In the genomic region with DNA sequence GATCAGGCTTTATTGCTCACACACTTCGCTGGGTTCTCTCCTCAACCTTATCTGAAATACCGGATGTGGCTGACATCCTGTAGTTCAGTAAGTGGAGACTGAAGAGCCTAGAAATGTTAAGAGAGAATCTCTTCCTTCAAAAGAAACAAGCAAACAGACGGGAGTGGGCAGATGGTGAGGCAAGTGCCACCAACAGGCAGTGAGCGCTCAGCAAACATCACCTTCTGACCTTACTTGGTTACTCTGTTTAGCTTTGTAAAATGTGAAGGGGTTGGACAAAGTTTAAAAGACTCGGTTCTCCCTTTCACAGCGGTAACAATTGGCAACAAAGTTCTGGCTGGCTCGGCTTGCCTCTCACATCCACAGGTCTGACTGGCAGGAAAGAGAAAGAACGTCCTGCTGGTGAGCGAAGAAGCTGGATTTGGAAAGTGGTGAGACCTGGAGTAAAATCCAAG, we compare ENCODE assay signal across 9 mouse cellular contexts. TPM values are rescaled to one million over a fixed set of nuclear protein-coding genes. Genes with fewer than 3 reads are reported as not detected.
DNase-seq lines count a peak whose midpoint lies in the region; ATAC-seq and TF ChIP-seq lines count a peak whose summit lies in the region.
"Had no signal": no experiment of that assay in that cellular context is flagged by ENCODE, and none has a peak within 500 bp of the region (broad histone marks: within the 10 kb centered on the region; RNA-seq: fewer than 3 reads in every experiment).

No protein-coding gene starts in this region.

- H3K9ac ChIP-seq in kidney, embryonic 15.5 days: no peak overlapping the region
- no peak overlapping the region for H3K9ac ChIP-seq in forebrain, embryonic 16.5 days (replicated peaks; ENCODE audit: low read depth, low read length)
- H3K9ac ChIP-seq in hindbrain, embryonic 11.5 days (ENCODE audit: low read depth, low read length): no peak overlapping the region
- H3K9ac ChIP-seq: limb, embryonic 12.5 days had no signal

- H3K9me3 ChIP-seq in kidney, embryonic 15.5 days (replicated peaks): no peaks in the 10 kb centered on the region
- H3K9me3 ChIP-seq in forebrain, embryonic 16.5 days (ENCODE audit: control insufficient read depth, low read length): no peaks in the 10 kb centered on the region
- no peaks in the 10 kb centered on the region for H3K9me3 ChIP-seq in hindbrain, embryonic 11.5 days (ENCODE audit: control insufficient read depth, low read length)
- H3K9me3 ChIP-seq: limb, embryonic 12.5 days had no signal

- H3K4me1 ChIP-seq in kidney, embryonic 15.5 days: peaks cover 3% of the 10 kb centered on the region; the same call in 1 of the 2 replicates
- H3K4me1 ChIP-seq in forebrain, embryonic 16.5 days (replicated peaks; ENCODE audit: control insufficient read depth, insufficient read depth, low read length): no peaks in the 10 kb centered on the region
- no peaks in the 10 kb centered on the region for H3K4me1 ChIP-seq in hindbrain, embryonic 11.5 days (replicated peaks; ENCODE audit: control insufficient read depth, insufficient read depth, low read length)

- no peak overlapping the region for H3K4me3 ChIP-seq in kidney, embryonic 15.5 days (replicated peaks)
- H3K4me3 ChIP-seq in forebrain, embryonic 16.5 days (replicated peaks; ENCODE audit: low read length): no peak overlapping the region
- H3K4me3 ChIP-seq in hindbrain, embryonic 11.5 days (ENCODE audit: low read depth, low read length): no peak overlapping the region
- H3K4me3 ChIP-seq: limb, embryonic 12.5 days had no signal

- no peaks in the 10 kb centered on the region for H3K36me3 ChIP-seq in kidney, embryonic 15.5 days
- no peaks in the 10 kb centered on the region for H3K36me3 ChIP-seq in forebrain, embryonic 16.5 days (ENCODE audit: control insufficient read depth, insufficient read depth)
- no peaks in the 10 kb centered on the region for H3K36me3 ChIP-seq in hindbrain, embryonic 11.5 days (ENCODE audit: control insufficient read depth, insufficient read depth, low read length)
- H3K36me3 ChIP-seq: limb, embryonic 12.5 days had no signal

- peak; percentile 25 for DNase-seq in brain, embryonic 14.5 days (ENCODE audit: low read depth)
- DNase-seq in adipocyte (ENCODE audit: low spot score): no peak
- no peak for DNase-seq in cerebellum, adult 18-20 months
- no peak for DNase-seq in hindbrain, embryonic 11.5 days (ENCODE audit: low spot score)

- 0 out of 2 replicates have a peak overlapping the region, but pooled peaks have one; percentile 18 for H3K27ac ChIP-seq in kidney, embryonic 15.5 days
- no peak overlapping the region for H3K27ac ChIP-seq in forebrain, embryonic 16.5 days (ENCODE audit: low read length)
- H3K27ac ChIP-seq in hindbrain, embryonic 11.5 days (ENCODE audit: low read depth, low read length): no peak overlapping the region
- H3K27ac ChIP-seq: limb, embryonic 12.5 days had no signal

- TF ChIP-seq POLR2A in brain, embryonic 14.5 days (IDR thresholded peaks at IDR 0.05; ENCODE audit: borderline replicate concordance, extremely low read depth, insufficient read depth, insufficient read length, poor library complexity, severe bottlenecking): no peak

- no peak overlapping the region for H3K4me2 ChIP-seq in kidney, embryonic 15.5 days
- H3K4me2 ChIP-seq in forebrain, embryonic 16.5 days (ENCODE audit: low read length): no peak overlapping the region
- no peak overlapping the region for H3K4me2 ChIP-seq in hindbrain, embryonic 11.5 days (replicated peaks; ENCODE audit: low read depth, low read length)
- H3K4me2 ChIP-seq: limb, embryonic 12.5 days had no signal

- WGBS in kidney, embryonic 15.5 days: 28% methylated on average over 9 of the region's 9 CpGs
- 42% methylated on average over 9 of the region's 9 CpGs for WGBS in forebrain, embryonic 16.5 days
- 30% methylated on average over 9 of the region's 9 CpGs for WGBS in hindbrain, embryonic 11.5 days

- no peaks in the 10 kb centered on the region for H3K27me3 ChIP-seq in kidney, embryonic 15.5 days
- H3K27me3 ChIP-seq in forebrain, embryonic 16.5 days (replicated peaks; ENCODE audit: control insufficient read depth, insufficient read depth, low read length): no peaks in the 10 kb centered on the region
- no peaks in the 10 kb centered on the region for H3K27me3 ChIP-seq in hindbrain, embryonic 11.5 days (ENCODE audit: control insufficient read depth, insufficient read depth, low read length)
- H3K27me3 ChIP-seq: limb, embryonic 12.5 days had no signal

- ATAC-seq in CD4-positive, CD25-positive, alpha-beta regulatory T cell, adult 4 months: peak; percentile 88
- ATAC-seq in kidney, embryonic 15.5 days (replicated peaks; ENCODE audit: low FRiP score): no peak
- ATAC-seq in megakaryocyte, adult 5-6 weeks (ENCODE audit: poor library complexity, severe bottlenecking): peak; percentile 42; the same call in 1 of the 2 replicates
- ATAC-seq in forebrain, embryonic 16.5 days: no peak
- no peak for ATAC-seq in hindbrain, embryonic 11.5 days (ENCODE audit: low FRiP score)

- TF ChIP-seq CTCF in brain, embryonic 14.5 days (IDR thresholded peaks at IDR 0.05; ENCODE audit: borderline replicate concordance, extremely low read depth, insufficient read depth, insufficient read length): no peak

RNA-seq across cellular contexts. Expression of gene Pdcd1lg2, which starts 8.0 kb away (rescaled TPM):
- polyA plus RNA-seq in CD4-positive, CD25-positive, alpha-beta regulatory T cell, adult 4 months (2017; shearing (Covaris generic)): 10 to 100 TPM; 17.0 to 22.2 TPM
- polyA plus RNA-seq in brain, embryonic 14.5 days (2012; rRNA removed): 0.10 TPM in 1 of 2 replicates, not detected in the other
- polyA plus RNA-seq in kidney, embryonic 15.5 days (2015; fragmentation: Nextera tagmentation; extraction: Ambion mirVana): not detected in 2 replicates
- 0.75 TPM in 1 of 2 replicates, not detected in the other for total RNA-seq in megakaryocyte, adult 5-6 weeks (2015)
- 0.44 and 1.8 TPM in 2 replicates for total RNA-seq in megakaryocyte, adult 5-6 weeks (2017)
- polyA plus RNA-seq in forebrain, embryonic 16.5 days (2015; fragmentation: Nextera tagmentation; extraction: Ambion mirVana): not detected in 2 replicates
- not detected in 2 replicates for polyA plus RNA-seq in hindbrain, embryonic 11.5 days (2014; fragmentation: Nextera tagmentation; extraction: Ambion mirVana)
- polyA plus RNA-seq: limb, embryonic 12.5 days had no signal

RNA-seq across cellular contexts. Expression of gene Cd274, which starts 51.4 kb away (rescaled TPM):
- polyA plus RNA-seq in CD4-positive, CD25-positive, alpha-beta regulatory T cell, adult 4 months (2017; shearing (Covaris generic)): 10 to 100 TPM; 42.4 to 62.2 TPM
- 1.00 and 1.1 TPM in 2 replicates for polyA plus RNA-seq in brain, embryonic 14.5 days (2012; rRNA removed)
- polyA plus RNA-seq in kidney, embryonic 15.5 days (2015; fragmentation: Nextera tagmentation; extraction: Ambion mirVana): 0.16 and 0.28 TPM in 2 replicates
- 4.1 and 5.6 TPM in 2 replicates for total RNA-seq in megakaryocyte, adult 5-6 weeks (2015)
- total RNA-seq in megakaryocyte, adult 5-6 weeks (2017): 2.6 and 2.9 TPM in 2 replicates
- 1.1 and 1.3 TPM in 2 replicates for polyA plus RNA-seq in forebrain, embryonic 16.5 days (2015; fragmentation: Nextera tagmentation; extraction: Ambion mirVana)
- 0.38 and 0.39 TPM in 2 replicates for polyA plus RNA-seq in hindbrain, embryonic 11.5 days (2014; fragmentation: Nextera tagmentation; extraction: Ambion mirVana)

RNA-seq across cellular contexts. Expression of gene Plgrkt, which starts 51.5 kb away (rescaled TPM):
- 100 to 1,000 TPM; 221 to 250 TPM for polyA plus RNA-seq in CD4-positive, CD25-positive, alpha-beta regulatory T cell, adult 4 months (2017; shearing (Covaris generic))
- 50.7 and 63.5 TPM in 2 replicates for polyA plus RNA-seq in brain, embryonic 14.5 days (2012; rRNA removed)
- 51.1 and 52.9 TPM in 2 replicates for polyA plus RNA-seq in kidney, embryonic 15.5 days (2015; fragmentation: Nextera tagmentation; extraction: Ambion mirVana)
- total RNA-seq in megakaryocyte, adult 5-6 weeks (2015): 66.4 and 70.8 TPM in 2 replicates
- total RNA-seq in megakaryocyte, adult 5-6 weeks (2017): 50.8 and 57.1 TPM in 2 replicates
- 101 and 111 TPM in 2 replicates for polyA plus RNA-seq in forebrain, embryonic 16.5 days (2015; fragmentation: Nextera tagmentation; extraction: Ambion mirVana)
- polyA plus RNA-seq in hindbrain, embryonic 11.5 days (2014; fragmentation: Nextera tagmentation; extraction: Ambion mirVana): 60.7 and 68.4 TPM in 2 replicates

Comparison
In these comparisons a context has a peak if more than half of its experiments do, and no peak if none do; other contexts are left out.
1. ATAC-seq: peak in CD4-positive, CD25-positive, alpha-beta regulatory T cell, adult 4 months (single experiment) and megakaryocyte, adult 5-6 weeks (single experiment); none in kidney, embryonic 15.5 days (single experiment), forebrain, embryonic 16.5 days (single experiment) and hindbrain, embryonic 11.5 days (single experiment).
2. RNA of gene Pdcd1lg2, which starts 8.0 kb away (polyA plus RNA-seq): 17.0 to 22.2 TPM in CD4-positive, CD25-positive, alpha-beta regulatory T cell, adult 4 months; 0.10 TPM in brain, embryonic 14.5 days, not detected in forebrain, embryonic 16.5 days, not detected in kidney, embryonic 15.5 days and not detected in hindbrain, embryonic 11.5 days; every median in the first group is over 10 times any median in the second.
3. RNA of gene Cd274, which starts 51.4 kb away (polyA plus RNA-seq): 42.4 to 62.2 TPM in CD4-positive, CD25-positive, alpha-beta regulatory T cell, adult 4 months; 1.1 to 1.3 TPM in forebrain, embryonic 16.5 days, 1.00 to 1.1 TPM in brain, embryonic 14.5 days, 0.38 to 0.39 TPM in hindbrain, embryonic 11.5 days and 0.16 to 0.28 TPM in kidney, embryonic 15.5 days; every median in the first group is over 10 times any median in the second.